Mouse (Mus musculus): ENCODE measurements around the gene Ppp1r12b.

DNA sequence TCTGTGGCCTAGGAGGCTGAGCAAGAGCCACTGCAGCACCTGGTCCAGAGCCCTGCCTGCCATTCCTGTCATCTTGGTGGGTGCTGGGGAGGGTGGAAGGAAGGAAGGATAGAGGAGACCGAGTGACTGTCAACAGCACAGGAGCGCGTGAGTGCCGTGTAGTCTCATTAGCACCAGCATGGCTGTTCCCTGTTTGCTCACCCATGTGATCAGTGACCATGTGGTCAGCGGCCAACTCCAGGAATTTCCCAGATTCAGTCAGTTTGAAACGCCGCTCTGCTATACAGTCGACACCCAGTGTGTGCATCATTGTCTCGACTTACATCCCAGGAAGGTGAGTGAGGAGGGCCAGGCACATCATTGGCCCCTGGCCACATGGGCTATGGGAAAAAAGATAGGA lies 218.3 kb downstream of the Ppp1r12b start:
- TF ChIP-seq CTCF (IDR thresholded peaks at IDR 0.05; ENCODE audit: control insufficient read depth, insufficient read depth, low read length): no peak
- no peak for TF ChIP-seq POLR2A (IDR thresholded peaks at IDR 0.05; ENCODE audit: borderline replicate concordance, control insufficient read depth, low read depth, low read length)

Data from bone marrow, adult 2 months (tissue).